Mouse (Mus musculus): ENCODE measurements around the gene Clybl.

The Clybl gene

DNA sequence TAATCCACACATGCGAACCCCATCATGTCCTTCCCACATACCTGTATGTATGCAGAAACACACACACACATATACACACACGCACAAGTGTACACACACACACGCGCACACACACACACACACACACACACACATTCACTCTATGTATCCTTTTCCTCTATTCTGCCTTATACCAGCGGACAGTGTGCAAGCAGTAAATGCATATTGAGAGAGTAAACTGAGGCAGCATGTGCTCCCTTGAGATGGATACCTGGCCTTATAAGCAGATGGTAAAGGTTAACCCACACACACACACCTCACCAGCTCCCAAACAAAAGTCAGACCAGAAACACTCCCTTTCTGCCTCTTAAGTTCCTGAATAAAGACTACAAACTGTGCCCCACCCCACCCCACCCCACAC is 204.3 kb downstream of the Clybl start:
- DNase-seq (ENCODE audit: low spot score in 2 of 2), result no peak

DNA sequence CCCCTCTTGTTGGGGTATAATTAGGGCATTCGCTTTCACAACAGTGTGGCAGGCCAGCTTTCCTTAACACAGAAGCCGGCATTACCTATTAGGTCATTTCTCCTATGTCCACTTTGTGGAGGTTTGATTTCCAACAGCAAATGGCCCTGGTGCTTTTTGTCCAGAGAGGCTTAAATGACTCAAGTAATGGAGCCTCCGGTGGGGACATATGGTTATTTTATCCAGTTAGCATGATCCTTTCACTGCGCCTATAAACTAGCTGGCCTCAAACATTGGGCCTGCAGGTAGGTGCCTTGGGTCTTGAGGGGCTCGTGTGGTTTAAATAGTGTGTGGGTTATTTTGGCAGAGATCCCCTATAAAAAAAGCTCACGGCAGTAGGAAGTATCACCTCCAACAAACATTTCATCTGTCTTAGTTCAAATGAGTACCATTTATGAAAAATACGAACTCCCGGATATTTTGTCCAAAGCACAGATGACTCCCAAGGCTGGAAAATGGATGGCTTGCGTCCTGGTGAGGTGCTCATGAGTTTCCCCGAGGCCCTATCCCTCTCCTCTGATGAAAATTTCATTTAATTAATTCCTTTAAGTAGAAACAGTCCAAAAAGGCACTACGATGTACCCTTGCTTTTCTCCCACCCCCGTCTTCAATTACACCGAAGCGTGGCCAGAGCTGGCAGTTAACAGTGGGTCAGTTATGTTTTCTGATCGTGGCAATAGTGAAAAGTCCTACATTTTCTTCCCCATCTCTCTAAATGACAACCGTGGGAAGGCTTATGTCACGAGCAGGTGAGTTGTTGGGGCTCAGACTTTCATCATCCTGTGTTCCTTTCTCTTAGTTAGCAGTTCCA is 205.0 kb downstream of the Clybl start:
- no peak for DNase-seq (ENCODE audit: low spot score in 2 of 2)

GRCm38 (mm10) chr14:122387781-122388180 is 206.3 kb downstream of the Clybl start:
- DNase-seq (ENCODE audit: low spot score in 2 of 2), result no peak

DNA sequence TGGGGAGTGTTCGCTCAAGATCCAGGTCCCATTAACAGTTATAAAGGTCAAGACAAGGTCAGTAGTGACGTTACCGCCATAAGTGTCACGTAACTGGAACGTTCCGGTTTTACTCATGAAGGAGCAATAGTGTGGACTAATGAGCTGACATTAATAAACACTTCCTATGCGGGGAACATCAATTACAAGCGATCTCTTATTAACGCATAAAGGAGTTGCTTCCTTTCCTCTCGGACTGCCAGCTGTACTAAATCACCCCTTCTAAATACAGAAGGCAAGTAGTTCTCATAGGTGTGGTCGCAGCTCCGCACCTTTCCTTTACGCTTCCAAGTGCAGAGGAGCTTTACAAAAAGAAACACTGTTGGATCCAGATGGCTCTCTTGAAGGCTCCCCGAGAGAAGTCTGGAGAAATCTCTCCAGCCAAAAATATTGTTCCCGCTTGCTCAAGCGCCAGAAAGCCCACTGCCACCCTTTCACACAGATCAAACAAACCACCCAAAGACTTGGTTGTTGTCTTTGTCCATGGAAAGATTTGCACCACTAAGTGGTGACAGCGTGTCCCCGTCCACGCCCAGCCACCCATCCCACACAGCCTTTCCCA is 207.0 kb downstream of the Clybl start:
- DNase-seq (ENCODE audit: low spot score in 2 of 2), result no peak

- DNase-seq (ENCODE audit: low spot score in 2 of 2), result no peak
Observed at GRCm38 (mm10) chr14:122389684-122390370, 208.3 kb downstream of the Clybl start.

GRCm38 (mm10) chr14:122390935-122391334 is 209.4 kb downstream of the Clybl start:
- DNase-seq (ENCODE audit: low spot score in 2 of 2), result no peak

DNA sequence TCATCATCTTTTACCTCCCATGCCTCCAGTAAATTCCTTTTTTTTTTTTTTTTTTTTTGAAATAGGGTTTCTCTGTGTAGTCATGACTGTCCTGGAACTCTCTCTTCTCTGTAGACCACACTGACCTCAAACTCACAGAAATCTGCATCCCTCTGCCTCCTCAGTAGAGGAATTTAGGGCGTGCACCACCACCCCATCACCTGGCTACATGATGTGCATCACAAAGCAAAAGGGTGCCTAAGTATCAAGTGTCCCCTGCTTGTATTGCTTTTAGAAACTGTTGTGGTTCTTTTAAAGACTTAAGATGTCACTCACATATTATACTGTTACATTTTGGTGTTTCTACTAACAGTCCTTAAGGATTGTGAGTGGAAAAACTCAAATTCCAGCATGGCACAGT is 211.6 kb downstream of the Clybl start:
- no peak for DNase-seq (ENCODE audit: low spot score in 2 of 2)

DNA sequence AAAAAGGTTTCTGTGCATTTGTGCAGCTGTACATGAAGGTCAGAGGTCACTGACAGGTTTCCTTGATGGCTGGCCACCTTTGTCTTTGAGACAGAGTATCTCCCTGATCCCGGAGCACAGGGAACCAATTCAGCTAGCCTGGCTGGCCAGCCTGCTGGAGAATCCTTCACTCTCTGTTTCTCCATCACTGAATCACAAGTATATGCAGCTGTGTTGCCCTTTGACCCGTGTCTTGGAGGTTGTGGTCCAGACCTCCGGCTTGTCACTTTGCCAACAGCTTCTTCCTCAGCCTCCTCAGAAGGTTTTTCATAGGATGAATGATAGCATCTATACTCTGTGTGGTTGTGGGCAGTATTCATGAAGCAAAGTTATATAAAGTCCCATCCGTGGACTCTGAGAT is 217.2 kb downstream of the Clybl start:
- no peak for DNase-seq (ENCODE audit: low spot score in 2 of 2)

DNA sequence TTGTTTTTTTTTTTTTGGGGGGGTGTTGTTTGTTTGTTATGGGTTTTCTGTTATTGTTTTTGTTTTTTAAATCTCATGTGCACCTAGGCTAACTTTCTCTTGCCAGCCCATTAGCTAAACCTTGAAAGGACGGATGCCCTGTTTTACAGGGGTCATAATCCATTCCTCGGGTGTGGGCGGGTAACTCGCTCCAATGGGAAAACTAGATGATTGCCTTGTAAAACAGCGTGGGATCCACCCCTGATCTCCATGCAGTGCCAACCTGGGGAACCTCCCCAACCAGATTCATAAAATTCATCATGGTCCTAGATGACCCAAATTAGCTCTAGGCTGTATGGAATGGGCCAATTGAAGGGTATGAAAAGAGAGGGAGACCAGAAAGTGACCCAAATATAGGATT is 218.4 kb downstream of the Clybl start:
- DNase-seq (ENCODE audit: low spot score in 2 of 2), result no peak

DNA sequence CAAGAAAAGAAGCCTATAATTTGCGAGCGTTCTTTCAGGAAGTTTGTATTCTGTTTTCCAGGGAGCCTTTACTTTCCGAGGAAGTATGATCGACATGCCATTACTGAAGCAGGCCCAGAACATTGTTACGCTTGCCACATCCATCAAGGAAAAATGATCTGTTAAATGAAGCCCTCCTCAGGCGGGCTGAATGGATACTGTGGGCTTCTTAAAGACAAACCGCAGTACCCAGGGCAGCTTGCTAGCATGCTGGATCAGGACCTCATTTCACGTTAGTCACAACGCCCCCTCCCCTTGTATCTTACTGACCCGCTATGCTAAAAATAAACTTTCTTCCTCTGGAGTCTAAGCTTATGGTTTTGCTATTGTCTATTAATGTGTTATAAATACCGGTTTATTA is 220.4 kb downstream of the Clybl start:
- DNase-seq (ENCODE audit: low spot score in 2 of 2), result no peak

DNA sequence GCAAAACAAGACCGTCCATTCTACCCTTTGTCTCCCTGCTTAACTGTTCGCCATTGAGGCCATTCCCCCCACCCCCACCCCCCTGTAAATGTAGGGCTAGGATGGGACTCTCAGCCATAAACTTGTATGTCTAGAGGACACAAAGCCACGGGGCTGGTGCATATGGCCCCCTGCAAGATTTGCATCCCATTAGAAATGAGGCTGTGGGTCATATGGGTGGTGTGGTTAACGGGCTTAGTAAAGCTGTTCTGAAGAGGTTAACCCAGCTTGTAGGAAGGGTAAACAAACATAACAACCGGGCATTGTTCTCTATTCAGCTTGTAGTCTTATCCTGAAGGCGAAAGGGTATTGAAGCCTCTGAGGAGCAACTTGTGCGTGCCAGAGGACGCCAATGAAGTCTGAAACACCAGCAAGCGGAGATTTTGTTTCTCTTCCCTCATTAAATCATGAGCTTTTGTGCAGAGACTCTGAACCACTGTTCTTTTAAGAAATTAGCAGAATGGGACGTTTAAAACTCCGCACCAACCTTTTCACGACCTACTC is 221.3 kb downstream of the Clybl start:
- DNase-seq (ENCODE audit: low spot score in 2 of 2), result no peak

- no peak for DNase-seq (ENCODE audit: low spot score in 2 of 2)
Observed at GRCm38 (mm10) chr14:122403422-122403940, 222.0 kb downstream of the Clybl start.

DNA sequence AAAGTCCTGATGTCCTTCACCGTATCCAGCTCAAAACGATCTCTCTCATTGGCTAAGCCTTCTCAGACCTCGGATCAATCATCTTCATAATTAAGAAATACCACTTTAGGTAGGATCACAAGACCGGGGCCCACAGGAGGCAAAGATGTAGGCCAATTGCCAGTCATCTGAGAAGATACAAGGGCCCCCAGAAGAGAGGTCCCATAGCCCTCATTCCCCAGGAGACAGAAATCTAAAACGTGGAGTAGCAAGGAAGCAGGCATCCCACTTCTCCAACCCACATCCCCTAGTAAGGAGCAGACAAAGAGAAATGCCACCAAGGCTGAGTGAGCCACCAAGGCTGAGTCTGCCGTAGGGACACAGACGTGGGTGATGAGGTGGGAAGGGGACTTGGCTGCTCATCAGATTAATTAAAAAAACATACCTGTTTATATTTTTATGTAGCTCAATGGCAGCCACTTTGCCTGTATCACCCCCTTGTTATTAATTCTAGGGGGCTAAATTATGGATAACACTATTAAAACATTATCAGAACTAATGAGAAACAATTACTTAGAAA is 223.2 kb downstream of the Clybl start:
- DNase-seq (ENCODE audit: low spot score in 2 of 2), result no peak

- DNase-seq (ENCODE audit: low spot score in 2 of 2), result no peak
Observed at GRCm38 (mm10) chr14:122405236-122405635, 223.7 kb downstream of the Clybl start.

DNA sequence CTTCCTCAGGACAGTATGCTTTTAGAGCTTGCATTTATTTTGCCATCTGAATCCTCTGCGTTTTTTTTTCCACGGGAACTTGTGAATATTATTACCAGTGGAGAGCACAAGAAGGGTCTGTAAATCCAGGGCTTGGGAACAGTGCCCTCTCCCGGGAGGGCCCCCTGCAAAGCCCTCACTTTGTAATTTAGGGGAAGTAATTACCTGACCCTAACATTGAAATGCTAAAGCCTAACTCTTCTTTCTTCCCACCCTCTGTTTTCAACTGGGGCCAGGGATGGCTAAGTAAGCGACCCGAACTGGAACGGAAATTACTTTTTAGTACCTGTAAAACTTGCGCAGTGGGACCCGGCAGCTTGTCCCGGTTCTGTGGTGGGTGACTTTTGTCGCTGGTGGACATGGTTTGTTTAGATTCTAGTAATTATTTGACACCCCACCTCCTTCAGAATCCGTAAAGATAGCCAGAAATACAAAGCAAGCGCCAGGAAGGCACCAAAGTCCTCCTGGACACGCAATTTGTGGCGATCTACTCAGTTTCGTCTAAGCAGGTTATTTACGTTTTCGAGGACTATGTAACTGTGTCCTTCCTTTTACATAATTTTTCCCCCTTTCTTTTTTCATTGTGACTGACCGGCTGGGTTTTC is 224.5 kb downstream of the Clybl start:
- DNase-seq (ENCODE audit: low spot score in 2 of 2), result no peak

- DNase-seq (ENCODE audit: low spot score in 2 of 2), result peak; percentile 8 to 26
Observed at GRCm38 (mm10) chr14:122406541-122407219, 225.2 kb downstream of the Clybl start.

DNA sequence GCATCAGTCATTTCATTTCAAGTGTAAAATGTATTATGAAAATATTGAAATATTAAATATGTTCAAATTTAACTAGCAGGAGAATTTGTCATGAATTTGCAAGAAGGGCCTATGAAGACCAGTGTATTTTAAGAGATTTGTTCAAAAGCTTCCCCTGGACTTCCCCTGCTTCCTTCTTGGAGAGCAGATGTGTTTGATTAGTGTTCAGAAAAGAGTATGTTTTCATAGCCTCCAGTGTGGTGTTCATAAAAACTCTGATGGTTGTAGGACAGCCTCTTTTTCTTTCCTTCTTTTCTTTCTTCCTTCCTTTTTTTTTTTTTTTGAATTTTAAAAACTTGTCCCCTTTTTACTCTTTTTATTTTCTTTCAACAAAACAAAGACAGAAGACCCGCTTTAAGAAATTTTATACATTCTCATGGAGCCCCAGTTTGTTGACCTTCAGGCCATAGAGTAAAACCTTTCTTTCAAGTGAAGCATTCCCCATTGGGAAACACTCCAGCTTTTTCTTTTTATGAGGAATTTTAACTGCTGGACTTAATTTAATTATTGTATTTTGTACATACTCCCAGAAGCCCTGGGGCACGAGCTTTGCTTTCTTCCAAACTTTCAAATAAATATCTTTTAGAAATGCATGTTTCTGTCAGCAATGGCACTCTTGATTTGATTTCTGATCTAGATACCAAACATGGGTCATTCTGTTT is 231.5 kb downstream of the Clybl start:
- no peak for DNase-seq (ENCODE audit: low spot score in 2 of 2)

DNA sequence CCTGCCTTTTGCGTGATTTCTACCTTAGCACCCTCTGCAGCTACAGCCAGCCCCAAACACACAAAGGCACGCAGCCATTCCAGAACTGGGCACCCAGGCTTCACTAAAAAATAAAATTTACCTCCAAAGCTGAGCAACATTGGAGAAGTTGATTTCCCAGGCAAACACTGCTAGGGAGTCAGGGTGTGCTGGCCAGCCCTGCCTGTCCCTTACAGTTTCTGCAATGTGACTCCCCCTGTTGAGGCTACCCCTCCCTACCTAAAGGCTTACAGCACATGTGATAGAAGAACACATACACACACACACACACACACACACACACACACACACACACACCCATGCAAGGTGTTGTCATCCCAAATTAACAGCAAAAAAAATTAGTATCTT is 232.0 kb downstream of the Clybl start:
- no peak for DNase-seq (ENCODE audit: low spot score in 2 of 2)

GRCm38 (mm10) chr14:122414786-122415185 is 233.3 kb downstream of the Clybl start:
- DNase-seq (ENCODE audit: low spot score in 2 of 2), result no peak

- DNase-seq (ENCODE audit: low spot score in 2 of 2), result no peak
Observed at GRCm38 (mm10) chr14:122416166-122416771, 234.8 kb downstream of the Clybl start.

All from right cerebral cortex, adult 2 months (tissue).